Mouse (Mus musculus) brain, embryonic 18.5 days (tissue): ENCODE measurements around the gene Arhgef18.

Experiments
- DNase-seq: peaks from one replicate; pipeline ENCODE4 v3.0.0-alpha.2; 2012; ENCODE audit warnings: low read depth, low spot score

Arhgef18 gene

GRCm38 (mm10) chr8:3395246-3395645 is 2.4 kb downstream of the Arhgef18 start:
- no peak for DNase-seq

GRCm38 (mm10) chr8:3397597-3397996 is 4.8 kb downstream of the Arhgef18 start:
- DNase-seq: no peak

GRCm38 (mm10) chr8:3400509-3400908 is 7.7 kb downstream of the Arhgef18 start:
- no peak for DNase-seq

GRCm38 (mm10) chr8:3407417-3407816 is 14.6 kb downstream of the Arhgef18 start:
- no peak for DNase-seq

- no peak for DNase-seq
Measured at GRCm38 (mm10) chr8:3411085-3411484, 18.3 kb downstream of the Arhgef18 start.

GRCm38 (mm10) chr8:3411901-3412301 is 19.1 kb downstream of the Arhgef18 start:
- DNase-seq: no peak

GRCm38 (mm10) chr8:3412816-3413215 is 20.0 kb downstream of the Arhgef18 start:
- no peak for DNase-seq

- DNase-seq: no peak
Measured at GRCm38 (mm10) chr8:3414639-3415190, 21.9 kb downstream of the Arhgef18 start.

GRCm38 (mm10) chr8:3415259-3415658 is 22.5 kb downstream of the Arhgef18 start:
- no peak for DNase-seq

GRCm38 (mm10) chr8:3415661-3416060 is 22.9 kb downstream of the Arhgef18 start:
- DNase-seq: no peak

- no peak for DNase-seq
Measured at GRCm38 (mm10) chr8:3416846-3417245, 24.0 kb downstream of the Arhgef18 start.

- no peak for DNase-seq
Measured at GRCm38 (mm10) chr8:3417455-3417854, 24.6 kb downstream of the Arhgef18 start.

GRCm38 (mm10) chr8:3418101-3418500 is 25.3 kb downstream of the Arhgef18 start:
- no peak for DNase-seq

GRCm38 (mm10) chr8:3420105-3420706 is 27.4 kb downstream of the Arhgef18 start:
- no peak for DNase-seq

- no peak for DNase-seq
Measured at GRCm38 (mm10) chr8:3421507-3421906, 28.7 kb downstream of the Arhgef18 start.

- no peak for DNase-seq
Measured at GRCm38 (mm10) chr8:3425217-3425616, 32.4 kb downstream of the Arhgef18 start.

- no peak for DNase-seq
Measured at GRCm38 (mm10) chr8:3426211-3426610, 33.4 kb downstream of the Arhgef18 start.

- DNase-seq: no peak
Measured at GRCm38 (mm10) chr8:3428426-3428825, 35.6 kb downstream of the Arhgef18 start.

GRCm38 (mm10) chr8:3429966-3430365 is 37.2 kb downstream of the Arhgef18 start:
- DNase-seq: no peak

GRCm38 (mm10) chr8:3431113-3431512 is 38.3 kb downstream of the Arhgef18 start:
- DNase-seq: no peak

- no peak for DNase-seq
Measured at GRCm38 (mm10) chr8:3436492-3436891, 43.7 kb downstream of the Arhgef18 start.

GRCm38 (mm10) chr8:3439510-3439909 is 46.7 kb downstream of the Arhgef18 start:
- DNase-seq: no peak

- DNase-seq: no peak
Measured at GRCm38 (mm10) chr8:3449226-3449625, 56.4 kb downstream of the Arhgef18 start.

GRCm38 (mm10) chr8:3450670-3451069 is 57.9 kb downstream of the Arhgef18 start:
- no peak for DNase-seq
